In genomic region chr3:133517406-133517805, GRCm38 (mm10) we compare ENCODE assay signal across 13 mouse cellular contexts. TPM values are rescaled to one million over a fixed set of nuclear protein-coding genes. Genes with fewer than 3 reads are reported as not detected.
DNase-seq lines count a peak whose midpoint lies in the region; ATAC-seq and TF ChIP-seq lines count a peak whose summit lies in the region.
"Had no signal": no experiment of that assay in that cellular context is flagged by ENCODE, and none has a peak within 500 bp of the region (broad histone marks: within the 10 kb centered on the region; RNA-seq: fewer than 3 reads in every experiment).

No protein-coding gene starts in this region.

- DNase-seq in kidney, adult 9 months, result peak; percentile 66
- no peak for DNase-seq in kidney, postnatal 4 days
- DNase-seq in R1 (ENCODE audit: low read depth, low spot score), result peak; percentile 59
- DNase-seq in heart, postnatal 10 days, result peak; percentile 35 to 39
- DNase-seq in spleen, postnatal 4 days (ENCODE audit: low spot score in 2 of 2), result no peak
- DNase-seq: adrenal gland, postnatal 25 days; right cerebral cortex, postnatal 14 days; thymus, postnatal 36 days had no signal

- H3K9me3 ChIP-seq in ES-Bruce4 (replicated peaks; ENCODE audit: control insufficient read depth, insufficient read depth, low read length, poor library complexity, severe bottlenecking), result no peaks in the 10 kb centered on the region
- H3K9me3 ChIP-seq: forebrain, embryonic 15.5 days; megakaryocyte, embryonic 14.5 days had no signal

- ATAC-seq in megakaryocyte, adult 5-6 weeks (ENCODE audit: poor library complexity, severe bottlenecking), result no peak
- ATAC-seq: forebrain, embryonic 15.5 days; inflammation-experienced regulatory T-cells, adult 6 months had no signal

- no peak for TF ChIP-seq POLR2A in ES-Bruce4 (IDR thresholded peaks at IDR 0.05; ENCODE audit: insufficient read depth, low read length)

- H3K4me3 ChIP-seq in ES-Bruce4 (ENCODE audit: low read depth, low read length), result peak overlapping the region; percentile 69
- H3K4me3 ChIP-seq: forebrain, embryonic 15.5 days; megakaryocyte, embryonic 14.5 days had no signal

- intact Hi-C loops in heart, postnatal 10 days (cut with DNase I), result loop anchor here (10.0 kb wide), 1 partner anchor 183 kb away; no protein-coding TSS in a partner anchor

- peaks cover 2% of the 10 kb centered on the region for H3K4me1 ChIP-seq in ES-Bruce4 (ENCODE audit: control insufficient read depth, insufficient read depth, low read length)

- no peaks in the 10 kb centered on the region for H3K36me3 ChIP-seq in ES-Bruce4 (ENCODE audit: control insufficient read depth, insufficient read depth, low read length, poor library complexity, severe bottlenecking)

- peak; percentile 84 for TF ChIP-seq EP300 in ES-Bruce4 (IDR thresholded peaks at IDR 0.05; ENCODE audit: insufficient read depth, low read depth, low read length)

- H3K9ac ChIP-seq in ES-Bruce4 (ENCODE audit: low read depth, poor library complexity, severe bottlenecking), result peak overlapping the region; percentile 64
- H3K9ac ChIP-seq: forebrain, embryonic 15.5 days had no signal

- no peaks in the 10 kb centered on the region for H3K27me3 ChIP-seq in ES-Bruce4 (ENCODE audit: control insufficient read depth, insufficient read depth, low read length, poor library complexity, severe bottlenecking)
- H3K27me3 ChIP-seq: forebrain, embryonic 15.5 days; megakaryocyte, embryonic 14.5 days had no signal

- no peak for TF ChIP-seq CTCF in ES-Bruce4 (IDR thresholded peaks at IDR 0.05; ENCODE audit: low read depth, low read length)

- peak overlapping the region; percentile 99 for H3K27ac ChIP-seq in ES-Bruce4 (ENCODE audit: insufficient read depth, low read length)
- H3K27ac ChIP-seq: forebrain, embryonic 15.5 days had no signal

RNA-seq across cellular contexts. Expression of gene Tet2, which starts 27.5 kb away (rescaled TPM):
- polyA plus RNA-seq in ES-Bruce4 (2011; ENCODE audit: insufficient read depth, insufficient read length, low read depth, missing spikeins), result 59.1 and 62.6 TPM in 2 replicates
- total RNA-seq in heart, postnatal 10 days (2021), result 10 to 100 TPM; 41.3 to 44.4 TPM
- total RNA-seq in megakaryocyte, adult 5-6 weeks (2015), result 62.8 and 68.7 TPM in 2 replicates
- 68.7 and 85.7 TPM in 2 replicates for total RNA-seq in megakaryocyte, adult 5-6 weeks (2017)

Comparison
In these comparisons a context has a peak if more than half of its experiments do, and no peak if none do; other contexts are left out.
1. DNase-seq: peak in kidney, adult 9 months (single experiment), R1 (single experiment) and heart, postnatal 10 days (2 of 2); none in kidney, postnatal 4 days (0 of 2) and spleen, postnatal 4 days (0 of 2).